24 mouse cellular contexts compared by ENCODE assay signal in the genomic region with DNA sequence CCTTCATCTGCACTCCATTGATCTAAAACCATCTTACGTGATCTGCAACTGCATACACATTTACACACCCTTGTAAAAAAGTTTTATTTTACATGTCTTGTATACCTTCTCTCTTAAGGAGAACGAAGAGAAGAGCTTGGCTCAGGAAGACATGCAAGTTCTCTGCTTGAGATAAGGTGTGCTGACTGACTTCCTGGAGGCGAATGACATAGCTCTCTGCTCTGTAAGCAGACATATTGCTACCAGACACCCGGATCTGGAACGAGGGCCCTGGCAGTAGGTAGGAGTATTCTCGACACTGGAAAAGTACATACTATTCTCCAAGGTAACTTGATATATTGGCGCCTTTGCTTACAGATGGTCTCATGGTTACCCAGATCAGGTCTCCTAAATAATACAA.
"Had no signal": no experiment of that assay in that cellular context is flagged by ENCODE, and none has a peak within 500 bp of the region (broad histone marks: within the 10 kb centered on the region; RNA-seq: fewer than 3 reads in every experiment).

No protein-coding gene starts in this region.

- H3K4me1 ChIP-seq: limb, embryonic 10.5 days; neural tube, embryonic 12.5 days had no signal

- ATAC-seq: intestine, postnatal 0 days; liver, embryonic 12.5 days; midbrain, embryonic 13.5 days had no signal

- H3K9ac ChIP-seq: limb, embryonic 13.5 days; liver, embryonic 12.5 days; liver, embryonic 15.5 days; lung, embryonic 15.5 days; midbrain, embryonic 13.5 days; neural tube, embryonic 12.5 days; neural tube, embryonic 15.5 days had no signal

- H3K36me3 ChIP-seq: limb, embryonic 10.5 days; limb, embryonic 13.5 days; liver, embryonic 12.5 days; liver, embryonic 15.5 days; lung, embryonic 15.5 days; midbrain, embryonic 13.5 days; neural tube, embryonic 12.5 days; neural tube, embryonic 15.5 days had no signal

- H3K4me3 ChIP-seq: layer of hippocampus, adult 2 months; limb, embryonic 10.5 days; limb, embryonic 13.5 days; liver, embryonic 12.5 days; liver, embryonic 15.5 days; lung, embryonic 15.5 days; midbrain, embryonic 13.5 days; neural tube, embryonic 12.5 days; neural tube, embryonic 15.5 days had no signal

- H3K27ac ChIP-seq: kidney, postnatal 0 days; limb, embryonic 10.5 days; limb, embryonic 13.5 days; liver, embryonic 12.5 days; liver, embryonic 15.5 days; lung, embryonic 15.5 days; midbrain, embryonic 13.5 days; neural tube, embryonic 12.5 days; neural tube, embryonic 15.5 days; stomach, postnatal 0 days had no signal

- DNase-seq: kidney, adult 2 months; kidney, postnatal 25 days; layer of hippocampus, adult 9-11 months; liver; lung, adult 18-20 months; lung, postnatal 10 days; lung, postnatal 4 days; right cerebral cortex, adult 18-20 months; right cerebral cortex, postnatal 25 days; thymus, adult 2 months; thymus, postnatal 14 days; thymus, postnatal 4 days had no signal

- H3K9me3 ChIP-seq: limb, embryonic 10.5 days; limb, embryonic 13.5 days; liver, embryonic 12.5 days; liver, embryonic 15.5 days; lung, embryonic 15.5 days; midbrain, embryonic 13.5 days; neural tube, embryonic 12.5 days; neural tube, embryonic 15.5 days had no signal

- H3K27me3 ChIP-seq: limb, embryonic 13.5 days; liver, embryonic 12.5 days; liver, embryonic 15.5 days; lung, embryonic 15.5 days; midbrain, embryonic 13.5 days; neural tube, embryonic 12.5 days; neural tube, embryonic 15.5 days had no signal
